Mouse (Mus musculus) lung, embryonic 14.5 days (tissue): ENCODE data around the gene Stk11. TPM values are rescaled to one million over a fixed set of nuclear protein-coding genes. Genes with fewer than 3 reads are reported as not detected.
A peak's percentile ranks its signal among the peaks of the same experiment; 100 is the strongest.

ENCODE experiments used
- ATAC-seq: fragments of 200-750 bp; cut with Nextera tagmentation; 2 replicates; pipeline ENCODE4 v1.8.0; 2017; ENCODE audit warnings: mild to moderate bottlenecking, moderate TSS enrichment, moderate library complexity; ENCODE audit not compliant: insufficient read depth
- DNase-seq: peaks from one replicate; pipeline ENCODE4 v3.0.0-alpha.2; 2015
- H3K27ac ChIP-seq: fragments of 300-500 bp; sonication (generic); 2 replicates; pipeline ENCODE4 v1.5.1; 2014; ENCODE audit warnings: low read depth, mild to moderate bottlenecking, moderate library complexity
- H3K27me3 ChIP-seq: fragments of 300-500 bp; sonication (generic); 2 replicates; pipeline ENCODE4 v1.6.1; 2014; ENCODE audit warnings: low read length, control low read depth; ENCODE audit not compliant: insufficient read depth
- H3K36me3 ChIP-seq: fragments of 300-500 bp; sonication (generic); 2 replicates; pipeline ENCODE4 v1.6.1; 2014; ENCODE audit warnings: control low read depth; ENCODE audit not compliant: insufficient read depth
- H3K4me1 ChIP-seq: fragments of 300-500 bp; sonication (generic); 2 replicates; pipeline ENCODE4 v1.6.1; 2014; ENCODE audit warnings: antibody characterized with exemption, control low read depth; ENCODE audit not compliant: insufficient read depth
- H3K4me2 ChIP-seq: fragments of 300-500 bp; sonication (generic); 2 replicates; pipeline ENCODE4 v1.6.1; 2014; ENCODE audit warnings: mild to moderate bottlenecking
- H3K4me3 ChIP-seq: fragments of 300-500 bp; sonication (generic); 2 replicates; pipeline ENCODE4 v1.5.1; 2014; ENCODE audit warnings: low read depth, low read length
- H3K9ac ChIP-seq: fragments of 300-500 bp; sonication (generic); 2 replicates; pipeline ENCODE4 v1.6.1; 2014
- H3K9me3 ChIP-seq: fragments of 300-500 bp; sonication (generic); 2 replicates; pipeline ENCODE4 v1.6.1; 2016; ENCODE audit warnings: low read depth, low read length, control low read depth
- CTCF ChIP-seq: IDR thresholded peaks from 2 replicates; pipeline ENCODE4 v1.5.1; 2016; ENCODE audit warnings: antibody characterized with exemption, low read depth
- WGBS: fragments of 180-500 bp; shearing (Covaris S2); extraction: QIAGEN DNeasy Blood & Tissue Kit; methylation state at CpG from one replicate; pipeline ENCODE4 v1.1.7; 2014; 5-methylcytosine and 5-hydroxymethylcytosine counted together
- polyA plus RNA-seq: library from polyadenylated mRNA; unstranded; fragments of >200 nt; fragmentation: Nextera tagmentation; extraction: Ambion mirVana; gene quantifications from 2 replicates; pipeline ENCODE4 v1.2.1, GENCODE M21; 2014

The Stk11 gene
- polyA plus RNA-seq, 1 experiment from 2014 or later, result 29.7 TPM

DNA sequence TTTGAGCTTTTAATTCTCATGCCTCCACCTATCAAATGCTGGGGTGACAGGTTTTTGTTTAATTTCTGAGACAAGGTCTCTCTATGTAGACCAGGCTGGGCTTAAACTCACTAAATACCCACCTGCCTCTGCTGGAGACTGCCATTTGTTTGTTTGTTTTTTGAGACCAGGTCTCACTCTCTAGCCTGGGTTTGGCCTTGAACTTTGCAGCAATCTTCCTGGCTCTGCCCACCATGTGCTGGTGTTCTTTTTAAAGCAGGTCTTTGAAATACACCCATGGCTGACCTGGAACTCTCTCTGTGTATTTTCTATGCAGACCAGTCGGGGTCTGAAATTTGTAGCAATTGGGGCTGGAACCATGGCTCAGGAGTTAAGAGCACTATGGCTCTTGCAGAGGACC lies 20.0 kb downstream of the Stk11 start:
- Histone ChIP-seq H3K4me3 (no peak overlapping the region), H3K27ac (no peak overlapping the region), H3K9ac (no peak overlapping the region), H3K36me3 (peaks cover 22% of the 10 kb centered on the region), H3K27me3 (peaks cover 48% of the 10 kb centered on the region), H3K9me3 (no peaks in the 10 kb centered on the region), H3K4me2 (no peak overlapping the region), H3K4me1 (peaks cover 5% of the 10 kb centered on the region; the same call in 1 of the 2 replicates)
- WGBS, result 79% methylated on average over 1 of the region's 1 CpGs
- TF ChIP-seq CTCF, result no peak
- ATAC-seq (no peak), DNase-seq (no peak)

DNA sequence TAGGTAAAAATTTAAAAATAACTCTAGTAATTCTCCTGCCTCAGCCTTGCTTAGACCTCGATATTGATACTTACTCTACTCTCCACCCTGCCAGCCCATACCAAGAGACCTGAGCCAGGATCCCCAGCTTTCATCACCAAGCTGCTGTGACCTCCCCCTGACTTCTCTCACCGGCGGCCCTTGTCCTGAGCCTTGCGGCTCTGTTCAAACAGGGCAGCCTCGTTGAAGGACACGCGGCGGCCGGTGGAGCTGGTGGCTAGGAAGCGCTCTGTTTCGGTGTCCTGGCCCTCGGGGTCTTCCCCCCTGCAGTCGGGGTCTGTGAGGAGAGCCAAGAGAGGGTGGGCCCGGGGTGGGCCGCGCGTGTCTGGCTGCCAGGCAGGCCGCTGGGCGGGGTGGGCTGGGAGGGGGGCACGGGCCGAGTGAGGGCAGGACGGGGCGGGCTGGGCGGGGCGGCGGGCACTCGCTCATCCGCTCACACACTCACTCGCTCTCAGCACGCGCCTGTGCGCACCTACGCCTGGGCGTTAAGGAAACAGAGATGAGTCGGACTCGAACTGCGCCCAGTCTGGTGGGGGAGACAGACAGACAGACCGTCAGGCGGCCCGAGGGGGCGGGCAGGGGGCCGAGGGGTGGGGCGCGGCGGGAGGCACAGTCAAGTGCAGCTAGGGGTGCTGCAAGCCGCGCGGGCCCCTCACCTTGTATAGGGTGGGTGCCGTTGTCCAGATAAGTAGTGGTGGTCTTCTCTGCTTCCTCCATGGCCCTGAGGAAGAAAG lies 20.8 kb downstream of the Stk11 start:
- peaks cover 5% of the 10 kb centered on the region; the same call in 1 of the 2 replicates for H3K4me1 ChIP-seq
- H3K36me3 ChIP-seq, result peaks cover 14% of the 10 kb centered on the region
- no peak for DNase-seq
- peak overlapping the region; percentile 67 for H3K4me3 ChIP-seq
- WGBS, result 17% methylated on average over 49 of the region's 49 CpGs
- TF ChIP-seq CTCF, result no peak
- H3K27me3 ChIP-seq, result peaks cover 48% of the 10 kb centered on the region
- H3K4me2 ChIP-seq, result peak overlapping the region; percentile 98
- peak overlapping the region; percentile 30; the same call in 1 of the 2 replicates for H3K27ac ChIP-seq
- H3K9me3 ChIP-seq, result no peaks in the 10 kb centered on the region
- H3K9ac ChIP-seq, result peak overlapping the region; percentile 36; the same call in 1 of the 2 replicates
- no peak for ATAC-seq

DNA sequence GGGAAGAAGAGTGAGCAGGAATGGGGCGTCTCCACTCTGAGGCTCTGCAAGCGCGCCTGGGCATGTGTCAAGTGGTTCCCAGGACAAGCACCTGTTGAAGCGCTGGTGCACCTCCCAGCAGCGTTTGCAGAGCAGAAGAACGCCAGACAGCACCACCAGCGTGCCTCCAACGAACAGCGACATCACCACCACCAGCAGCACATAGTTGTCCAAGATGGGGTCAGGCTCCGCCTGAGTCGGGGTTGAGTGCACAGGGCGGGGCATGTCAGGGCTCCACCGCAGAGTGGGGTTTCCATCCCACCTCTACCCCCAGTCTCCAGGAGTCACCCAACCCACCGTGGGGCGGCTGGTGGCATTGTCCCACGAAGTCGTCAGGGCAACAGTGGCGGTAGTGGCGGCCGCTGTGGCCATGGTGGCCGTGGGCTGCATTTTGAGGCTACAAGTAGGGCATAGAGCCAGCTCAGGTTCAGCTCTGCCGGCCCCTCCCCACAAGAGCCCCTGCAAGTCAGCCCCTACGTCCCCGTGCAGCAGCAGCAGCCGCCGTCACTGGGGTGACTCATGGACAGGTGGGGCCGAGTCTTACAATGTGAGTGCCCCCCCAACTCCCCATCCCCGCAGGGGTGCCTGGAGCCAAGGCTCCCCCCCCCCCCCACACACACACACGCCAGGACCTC lies 21.5 kb downstream of the Stk11 start:
- ATAC-seq (no peak), DNase-seq (peak; percentile 50)
- Histone ChIP-seq H3K4me3 (peak overlapping the region; percentile 67), H3K9ac (peak overlapping the region; percentile 36), H3K4me2 (peak overlapping the region; percentile 98), H3K27me3 (peaks cover 48% of the 10 kb centered on the region), H3K27ac (peak overlapping the region; percentile 55; the same call in 1 of the 2 replicates), H3K36me3 (peaks cover 7% of the 10 kb centered on the region), H3K9me3 (no peaks in the 10 kb centered on the region), H3K4me1 (peaks cover 5% of the 10 kb centered on the region; the same call in 1 of the 2 replicates)
- no peak for TF ChIP-seq CTCF
- WGBS, result 4% methylated on average over 29 of the region's 29 CpGs

DNA sequence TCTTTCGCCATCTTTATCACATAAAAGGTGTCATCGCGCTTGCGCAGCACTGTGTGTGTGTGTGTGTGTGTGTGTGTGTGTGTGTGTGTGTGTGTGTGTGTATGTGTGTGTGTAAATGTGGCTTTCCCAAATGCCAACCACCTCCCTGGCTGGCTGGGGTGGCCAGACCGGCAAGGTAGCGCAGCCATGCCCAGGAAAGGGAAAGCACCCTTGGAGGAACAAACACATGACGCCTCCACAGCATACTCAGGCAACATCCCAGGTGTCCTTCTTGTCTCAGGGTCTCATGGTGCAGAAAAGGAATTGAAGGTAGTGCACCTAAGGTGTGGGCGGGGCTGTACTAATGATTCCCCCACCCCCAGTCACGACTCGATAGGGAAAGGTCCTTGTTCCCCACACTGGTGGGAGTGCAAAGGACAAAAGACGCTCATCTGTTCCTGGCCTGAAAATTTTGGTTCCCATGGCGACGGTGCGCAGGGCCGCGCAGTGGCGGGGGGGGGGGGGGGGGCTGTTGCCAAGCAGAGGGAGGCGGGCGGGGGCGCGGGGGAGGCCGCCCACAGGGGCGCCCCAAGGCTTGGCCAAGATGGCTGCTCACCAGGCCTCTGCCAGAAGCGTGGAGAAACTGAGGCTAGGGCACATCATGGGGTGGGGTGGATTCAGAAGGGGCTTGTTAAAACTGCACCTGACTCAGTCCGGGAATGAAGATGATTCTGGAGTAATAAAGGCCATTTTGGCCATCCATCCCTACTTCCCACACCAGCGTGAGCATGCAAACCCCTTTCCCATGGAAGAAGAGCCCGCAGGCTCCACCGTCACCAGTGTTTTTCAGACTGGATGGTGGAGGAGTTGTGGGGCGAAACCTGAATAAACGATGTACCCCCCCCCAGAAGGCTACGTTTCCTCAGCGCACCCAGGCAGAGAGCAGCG lies 22.3 kb downstream of the Stk11 start:
- 0 out of 2 replicates have a peak, but pooled peaks cover 3% of the 10 kb centered on the region for H3K36me3 ChIP-seq
- H3K27me3 ChIP-seq, result peaks cover 48% of the 10 kb centered on the region
- ATAC-seq, result no peak
- peak overlapping the region; percentile 69 for H3K27ac ChIP-seq
- peak overlapping the region; percentile 67 for H3K4me3 ChIP-seq
- TF ChIP-seq CTCF, result no peak
- WGBS, result 5% methylated on average over 26 of the region's 33 CpGs
- H3K4me2 ChIP-seq, result peak overlapping the region; percentile 98
- H3K4me1 ChIP-seq, result peaks cover 7% of the 10 kb centered on the region; the same call in 1 of the 2 replicates
- peak; percentile 24 for DNase-seq
- H3K9ac ChIP-seq, result peak overlapping the region; percentile 69
- H3K9me3 ChIP-seq, result no peaks in the 10 kb centered on the region

DNA sequence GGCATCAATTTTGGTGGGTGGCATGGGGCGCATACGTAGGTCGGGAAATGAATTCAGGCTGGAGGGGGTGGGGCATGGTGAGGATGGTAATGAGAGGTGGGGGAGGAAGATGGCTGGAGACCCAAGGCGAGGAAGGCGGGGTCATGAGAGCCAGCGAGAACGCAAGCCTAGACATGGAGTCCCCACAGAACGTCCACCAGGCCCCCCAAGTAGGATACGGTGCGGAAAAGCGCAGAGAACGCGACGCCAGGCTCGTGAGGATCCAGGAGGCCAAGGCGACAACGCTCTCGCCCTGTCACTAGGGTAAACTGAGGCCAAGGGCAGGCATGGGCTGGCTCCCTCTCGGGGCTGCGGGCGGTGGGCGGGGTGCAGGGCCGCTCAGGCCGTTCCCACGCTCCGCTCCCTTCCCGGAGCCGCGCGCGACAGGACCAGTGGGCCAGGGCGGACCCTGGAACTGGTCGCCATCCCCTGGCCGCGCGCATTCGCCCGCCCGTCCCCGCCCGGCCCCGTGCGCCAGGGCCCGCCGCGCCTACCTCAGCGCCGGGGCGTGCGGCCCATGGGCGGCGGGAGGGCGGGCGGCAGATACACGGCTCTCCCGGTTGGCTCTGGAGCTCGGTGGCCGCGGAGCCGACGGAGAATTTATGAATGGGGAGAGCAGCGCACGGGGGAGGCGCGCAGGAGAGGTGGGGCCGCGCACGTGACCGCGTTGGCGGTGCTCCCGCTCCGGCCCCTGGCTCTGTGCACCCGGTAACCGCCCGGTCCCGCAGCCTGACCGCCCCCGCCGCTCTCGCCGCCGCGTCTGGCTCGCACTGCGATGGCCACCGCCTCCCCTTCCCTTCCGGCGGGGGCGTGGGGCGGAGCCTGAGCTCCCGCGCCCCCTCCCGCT lies 23.2 kb downstream of the Stk11 start, which contains the start of gene Atp5d:
Gene Atp5d, plus strand, starts transcription at position 80 of the 886 bp plus-strand sequence.
- TF ChIP-seq CTCF, result no peak
- peak; percentile 61 for DNase-seq
- no peaks in the 10 kb centered on the region for H3K9me3 ChIP-seq
- H3K36me3 ChIP-seq, result peaks cover 5% of the 10 kb centered on the region
- peak within 1 kb of the TSS; percentile 69 for H3K27ac ChIP-seq
- ATAC-seq, result no peak
- H3K4me3 ChIP-seq, result peak within 1 kb of the TSS; percentile 67
- H3K4me1 ChIP-seq, result peaks cover 9% of the 10 kb centered on the region; the same call in 1 of the 2 replicates
- under 1% methylated on average over 93 of the region's 94 CpGs for WGBS
- H3K4me2 ChIP-seq, result peak within 1 kb of the TSS; percentile 98
- peaks cover 48% of the 10 kb centered on the region for H3K27me3 ChIP-seq
- H3K9ac ChIP-seq, result peak within 1 kb of the TSS; percentile 69

DNA sequence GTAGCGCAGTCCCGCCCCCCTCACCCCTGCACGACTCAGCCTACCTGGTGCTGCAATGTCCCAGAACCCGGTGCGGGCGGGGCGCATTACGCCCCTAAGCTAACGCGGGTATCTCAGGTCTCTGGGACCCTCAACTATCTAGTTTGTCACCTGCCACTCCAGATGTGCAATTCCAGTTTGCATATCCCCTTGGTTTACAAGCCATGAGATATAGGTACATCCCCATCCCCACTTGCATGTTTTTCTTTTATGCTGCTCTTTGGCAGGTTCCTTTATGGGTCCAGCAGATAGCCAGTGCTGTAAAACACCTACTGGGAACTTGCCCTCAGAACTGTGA lies 23.8 kb downstream of the Stk11 start:
- Histone ChIP-seq H3K9me3 (no peaks in the 10 kb centered on the region), H3K36me3 (peaks cover 10% of the 10 kb centered on the region), H3K4me2 (peak overlapping the region; percentile 98), H3K27me3 (peaks cover 48% of the 10 kb centered on the region), H3K4me3 (peak overlapping the region; percentile 67), H3K9ac (peak overlapping the region; percentile 69), H3K27ac (no peak overlapping the region), H3K4me1 (peaks cover 9% of the 10 kb centered on the region; the same call in 1 of the 2 replicates)
- WGBS, result under 1% methylated on average over 10 of the region's 10 CpGs
- no peak for TF ChIP-seq CTCF
- DNase-seq (no peak), ATAC-seq (no peak)
